Comparison of ENCODE assay signal across 32 mouse cellular contexts in the genomic region with DNA sequence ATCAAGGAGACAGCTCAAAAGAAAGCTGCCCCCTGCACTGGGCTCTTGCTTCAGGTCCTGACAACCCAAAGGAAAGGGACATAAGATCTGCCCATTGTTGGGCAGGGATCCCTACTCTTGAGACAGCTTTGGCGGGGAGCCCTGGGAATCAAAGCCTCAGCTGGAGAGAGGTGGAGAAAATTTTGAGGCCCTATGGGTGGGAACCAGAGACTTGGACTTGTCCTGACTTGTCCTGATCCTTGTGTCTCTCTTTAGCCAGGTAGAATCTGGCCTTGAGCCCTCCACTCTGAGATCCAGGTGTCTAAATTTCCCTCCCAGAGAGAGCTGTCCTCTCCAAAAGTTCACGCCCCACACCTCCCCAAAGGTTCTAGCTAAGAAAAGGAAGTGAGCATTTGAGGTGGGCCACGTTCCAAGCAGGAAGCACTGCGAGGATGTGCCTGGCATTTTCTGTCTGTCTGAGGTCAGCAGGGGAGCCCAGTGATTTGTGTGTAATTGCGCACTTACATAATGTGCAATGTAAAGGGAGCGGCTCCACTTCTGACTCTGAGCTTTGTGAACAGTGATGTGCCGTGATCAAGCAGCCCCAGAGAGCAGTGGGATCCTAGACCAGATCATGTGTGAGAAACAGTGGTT. TPM values are rescaled to one million over a fixed set of nuclear protein-coding genes. Genes with fewer than 3 reads are reported as not detected.
DNase-seq lines count a peak whose midpoint lies in the region; ATAC-seq and TF ChIP-seq lines count a peak whose summit lies in the region.
"Had no signal": no experiment of that assay in that cellular context is flagged by ENCODE, and none has a peak within 500 bp of the region (broad histone marks: within the 10 kb centered on the region; RNA-seq: fewer than 3 reads in every experiment).

No protein-coding gene starts in this region.

- H3K9ac ChIP-seq in ES-Bruce4 (ENCODE audit: low read depth, poor library complexity, severe bottlenecking), result peak overlapping the region; percentile 3; the same call in 1 of the 2 replicates
- no peak overlapping the region for H3K9ac ChIP-seq in forebrain, postnatal 0 days
- H3K9ac ChIP-seq: embryonic facial prominence, embryonic 15.5 days; heart, embryonic 12.5 days; hindbrain, embryonic 12.5 days; kidney, embryonic 15.5 days; limb, embryonic 12.5 days; liver, embryonic 12.5 days; midbrain, embryonic 15.5 days; neural tube, embryonic 12.5 days had no signal

- no peaks in the 10 kb centered on the region for H3K36me3 ChIP-seq in ES-Bruce4 (ENCODE audit: control insufficient read depth, insufficient read depth, low read length, poor library complexity, severe bottlenecking)
- no peaks in the 10 kb centered on the region for H3K36me3 ChIP-seq in embryonic facial prominence, embryonic 10.5 days (replicated peaks)
- peaks cover 4% of the 10 kb centered on the region; the same call in 1 of the 2 replicates for H3K36me3 ChIP-seq in limb, embryonic 10.5 days
- no peaks in the 10 kb centered on the region for H3K36me3 ChIP-seq in forebrain, postnatal 0 days (ENCODE audit: insufficient read depth)
- H3K36me3 ChIP-seq: embryonic facial prominence, embryonic 15.5 days; heart, embryonic 12.5 days; hindbrain, embryonic 12.5 days; kidney, embryonic 15.5 days; liver, embryonic 12.5 days; midbrain, embryonic 15.5 days; neural tube, embryonic 12.5 days had no signal

- peaks cover 6% of the 10 kb centered on the region for H3K4me1 ChIP-seq in ES-Bruce4 (ENCODE audit: control insufficient read depth, insufficient read depth, low read length)
- H3K4me1 ChIP-seq in embryonic facial prominence, embryonic 10.5 days, result peaks cover 37% of the 10 kb centered on the region
- peaks cover 42% of the 10 kb centered on the region for H3K4me1 ChIP-seq in limb, embryonic 10.5 days
- H3K4me1 ChIP-seq in forebrain, postnatal 0 days (ENCODE audit: insufficient read depth), result no peaks in the 10 kb centered on the region

- H3K4me2 ChIP-seq in forebrain, postnatal 0 days (ENCODE audit: low read depth), result no peak overlapping the region
- H3K4me2 ChIP-seq: embryonic facial prominence, embryonic 15.5 days; heart, embryonic 12.5 days; hindbrain, embryonic 12.5 days; kidney, embryonic 15.5 days; limb, embryonic 12.5 days; liver, embryonic 12.5 days; midbrain, embryonic 15.5 days; neural tube, embryonic 12.5 days had no signal

- no peak overlapping the region for H3K4me3 ChIP-seq in ES-Bruce4 (ENCODE audit: low read depth, low read length)
- H3K4me3 ChIP-seq in embryonic facial prominence, embryonic 10.5 days, result no peak overlapping the region
- no peak overlapping the region for H3K4me3 ChIP-seq in limb, embryonic 10.5 days
- H3K4me3 ChIP-seq in left cerebral cortex, adult 2 months, result no peak overlapping the region
- no peak overlapping the region for H3K4me3 ChIP-seq in forebrain, postnatal 0 days (ENCODE audit: low read depth, low read length)
- H3K4me3 ChIP-seq: embryonic facial prominence, embryonic 15.5 days; heart, embryonic 12.5 days; hindbrain, embryonic 12.5 days; kidney, embryonic 15.5 days; limb, embryonic 12.5 days; liver, embryonic 12.5 days; midbrain, embryonic 15.5 days; neural tube, embryonic 12.5 days had no signal

- DNase-seq in adrenal gland, postnatal 10 days, result peak; percentile 18
- DNase-seq in adrenal gland, adult 18-20 months (ENCODE audit: low spot score in 2 of 2), result no peak
- no peak for DNase-seq in embryonic facial prominence, embryonic 10.5 days (ENCODE audit: low spot score)
- DNase-seq in limb, embryonic 10.5 days (ENCODE audit: low spot score), result no peak
- DNase-seq in ovary, postnatal 14 days (ENCODE audit: low spot score), result no peak
- DNase-seq in left cerebral cortex, adult 2 months (ENCODE audit: extremely low spot score in 1 of 2, low spot score in 2 of 2), result no peak
- DNase-seq in forebrain, postnatal 0 days, result no peak
- DNase-seq: adrenal gland, postnatal 25 days; cerebellum, adult 18-20 months; cerebellum, postnatal 14 days; heart, postnatal 14 days; retina, postnatal 1 day; right cerebral cortex, postnatal 25 days; spleen, adult 18-20 months had no signal

- intact Hi-C loops in left cerebral cortex, adult 2 months (cut with DNase I), result no loop called here

- TF ChIP-seq POLR2A in ES-Bruce4 (IDR thresholded peaks at IDR 0.05; ENCODE audit: insufficient read depth, low read length), result no peak

- no peaks in the 10 kb centered on the region for H3K27me3 ChIP-seq in ES-Bruce4 (ENCODE audit: control insufficient read depth, insufficient read depth, low read length, poor library complexity, severe bottlenecking)
- H3K27me3 ChIP-seq in embryonic facial prominence, embryonic 10.5 days (replicated peaks; ENCODE audit: low read depth, poor library complexity, severe bottlenecking), result peaks cover 12% of the 10 kb centered on the region
- 0 out of 2 replicates have a peak, but pooled peaks cover 6% of the 10 kb centered on the region for H3K27me3 ChIP-seq in limb, embryonic 10.5 days (ENCODE audit: low read depth, poor library complexity, severe bottlenecking)
- H3K27me3 ChIP-seq in forebrain, postnatal 0 days (ENCODE audit: insufficient read depth, low read length), result no peaks in the 10 kb centered on the region
- H3K27me3 ChIP-seq: limb, embryonic 12.5 days; neural tube, embryonic 12.5 days had no signal

- TF ChIP-seq CTCF in ES-Bruce4 (IDR thresholded peaks at IDR 0.05; ENCODE audit: low read depth, low read length), result no peak
- no peak for TF ChIP-seq CTCF in left cerebral cortex, adult 2 months (IDR thresholded peaks at IDR 0.05)
- TF ChIP-seq CTCF in forebrain, postnatal 0 days (IDR thresholded peaks at IDR 0.05; ENCODE audit: low read depth), result no peak

- ATAC-seq in forebrain, postnatal 0 days, result no peak
- ATAC-seq: CD4-positive, CD25-positive, alpha-beta regulatory T cell, adult 4 months; forebrain, embryonic 16.5 days; intestine, postnatal 0 days; liver, embryonic 12.5 days; midbrain, embryonic 15.5 days had no signal

- WGBS in embryonic facial prominence, embryonic 10.5 days, result 80% methylated on average over 7 of the region's 7 CpGs
- WGBS in limb, embryonic 10.5 days, result 83% methylated on average over 7 of the region's 7 CpGs
- WGBS in forebrain, postnatal 0 days, result 73% methylated on average over 7 of the region's 7 CpGs

- TF ChIP-seq EP300 in ES-Bruce4 (IDR thresholded peaks at IDR 0.05; ENCODE audit: insufficient read depth, low read depth, low read length), result no peak

- peak overlapping the region; percentile 29 for H3K27ac ChIP-seq in ES-Bruce4 (ENCODE audit: insufficient read depth, low read length)
- peak overlapping the region; percentile 24; the same call in 1 of the 2 replicates for H3K27ac ChIP-seq in embryonic facial prominence, embryonic 10.5 days (replicated peaks)
- H3K27ac ChIP-seq in limb, embryonic 10.5 days, result peak overlapping the region; percentile 37
- no peak overlapping the region for H3K27ac ChIP-seq in left cerebral cortex, adult 2 months
- H3K27ac ChIP-seq in forebrain, postnatal 0 days (ENCODE audit: low read depth, low read length), result no peak overlapping the region
- H3K27ac ChIP-seq: embryonic facial prominence, embryonic 15.5 days; hindbrain, embryonic 12.5 days; kidney, embryonic 15.5 days; limb, embryonic 12.5 days; liver, embryonic 12.5 days; midbrain, embryonic 15.5 days; neural tube, embryonic 12.5 days had no signal

- H3K9me3 ChIP-seq in ES-Bruce4 (replicated peaks; ENCODE audit: control insufficient read depth, insufficient read depth, low read length, poor library complexity, severe bottlenecking), result no peaks in the 10 kb centered on the region
- no peaks in the 10 kb centered on the region for H3K9me3 ChIP-seq in embryonic facial prominence, embryonic 10.5 days
- no peaks in the 10 kb centered on the region for H3K9me3 ChIP-seq in limb, embryonic 10.5 days (replicated peaks)
- no peaks in the 10 kb centered on the region for H3K9me3 ChIP-seq in forebrain, postnatal 0 days (ENCODE audit: low read length)
- H3K9me3 ChIP-seq: embryonic facial prominence, embryonic 15.5 days; heart, embryonic 12.5 days; hindbrain, embryonic 12.5 days; kidney, embryonic 15.5 days; limb, embryonic 12.5 days; liver, embryonic 12.5 days; midbrain, embryonic 15.5 days; neural tube, embryonic 12.5 days had no signal

RNA-seq across cellular contexts. Expression of gene Gm15557, which starts 0.5 kb away (rescaled TPM):
- total RNA-seq in adrenal gland, postnatal 10 days (2021), result not detected
- total RNA-seq in adrenal gland, adult 18-20 months (2021), result not detected
- not detected in 2 replicates for polyA plus RNA-seq in ES-Bruce4 (2011; ENCODE audit: insufficient read depth, insufficient read length, low read depth, missing spikeins)
- 0.12 TPM in 1 of 2 replicates, not detected in the other for polyA plus RNA-seq in embryonic facial prominence, embryonic 10.5 days (2016; fragmentation: Nextera tagmentation; extraction: Ambion mirVana)
- polyA plus RNA-seq in limb, embryonic 10.5 days (2016; fragmentation: Nextera tagmentation; extraction: Ambion mirVana), result 0.13 and 0.18 TPM in 2 replicates
- not detected for total RNA-seq in left cerebral cortex, adult 2 months (2021)
- total RNA-seq in forebrain, postnatal 0 days (2014; rRNA removed), result not detected in 2 replicates
- polyA plus RNA-seq in forebrain, postnatal 0 days (2015; fragmentation: Nextera tagmentation; extraction: Ambion mirVana), result not detected in 2 replicates
- total RNA-seq: adrenal gland, postnatal 25 days; ES-E14; gastrocnemius, adult 18-20 months; gastrocnemius, postnatal 4 days; heart, postnatal 14 days; layer of hippocampus, postnatal 14 days; left cerebral cortex, postnatal 10 days had no signal
- polyA plus RNA-seq: CD4-positive, CD25-positive, alpha-beta regulatory T cell, adult 4 months; forebrain, embryonic 16.5 days; heart, embryonic 12.5 days; hindbrain, embryonic 12.5 days; intestine, postnatal 0 days; kidney, embryonic 15.5 days; liver, embryonic 12.5 days; midbrain, embryonic 15.5 days; neural tube, embryonic 12.5 days; thymus, postnatal 0 days had no signal

RNA-seq across cellular contexts. Expression of gene Gdf5, which starts 5.2 kb away (rescaled TPM):
- 1 to 10 TPM; 1.6 to 3.5 TPM for total RNA-seq in adrenal gland, postnatal 10 days (2021)
- total RNA-seq in adrenal gland, adult 18-20 months (2021), result under 1 TPM in 1 of 2 experiments, not detected in 1; 0.38 TPM
- polyA plus RNA-seq in ES-Bruce4 (2011; ENCODE audit: insufficient read depth, insufficient read length, low read depth, missing spikeins), result not detected in 2 replicates
- polyA plus RNA-seq in embryonic facial prominence, embryonic 10.5 days (2016; fragmentation: Nextera tagmentation; extraction: Ambion mirVana), result 0.52 and 0.91 TPM in 2 replicates
- polyA plus RNA-seq in limb, embryonic 10.5 days (2016; fragmentation: Nextera tagmentation; extraction: Ambion mirVana), result 1.4 and 8.1 TPM in 2 replicates
- under 1 TPM in 1 of 2 experiments, not detected in 1; 0.25 TPM for total RNA-seq in left cerebral cortex, adult 2 months (2021)
- total RNA-seq in forebrain, postnatal 0 days (2014; rRNA removed), result 3.9 TPM in 2 replicates
- 3.7 and 3.8 TPM in 2 replicates for polyA plus RNA-seq in forebrain, postnatal 0 days (2015; fragmentation: Nextera tagmentation; extraction: Ambion mirVana)
- total RNA-seq: heart, postnatal 14 days had no signal
- polyA plus RNA-seq: CD4-positive, CD25-positive, alpha-beta regulatory T cell, adult 4 months had no signal

RNA-seq across cellular contexts. Expression of gene Uqcc1, which starts 9.9 kb away (rescaled TPM):
- 100 to 1,000 TPM; 126 to 179 TPM for total RNA-seq in adrenal gland, postnatal 10 days (2021)
- total RNA-seq in adrenal gland, adult 18-20 months (2021), result 100 to 1,000 TPM; 122 to 139 TPM
- 65.2 and 71.2 TPM in 2 replicates for polyA plus RNA-seq in ES-Bruce4 (2011; ENCODE audit: insufficient read depth, insufficient read length, low read depth, missing spikeins)
- polyA plus RNA-seq in embryonic facial prominence, embryonic 10.5 days (2016; fragmentation: Nextera tagmentation; extraction: Ambion mirVana), result 74.2 and 82.8 TPM in 2 replicates
- 78.6 and 83.1 TPM in 2 replicates for polyA plus RNA-seq in limb, embryonic 10.5 days (2016; fragmentation: Nextera tagmentation; extraction: Ambion mirVana)
- total RNA-seq in left cerebral cortex, adult 2 months (2021), result 10 to 100 TPM; 70.4 to 75.7 TPM
- total RNA-seq in forebrain, postnatal 0 days (2014; rRNA removed), result 43.5 and 67.7 TPM in 2 replicates
- 55.9 and 63.0 TPM in 2 replicates for polyA plus RNA-seq in forebrain, postnatal 0 days (2015; fragmentation: Nextera tagmentation; extraction: Ambion mirVana)

RNA-seq across cellular contexts. Expression of gene Cep250, which starts 16.2 kb away (rescaled TPM):
- total RNA-seq in adrenal gland, postnatal 10 days (2021), result 10 to 100 TPM; 12.9 to 17.0 TPM
- 10 to 100 TPM in 1 of 2 experiments, 1 to 10 TPM in 1; 9.9 to 10.7 TPM for total RNA-seq in adrenal gland, adult 18-20 months (2021)
- 24.9 and 26.0 TPM in 2 replicates for polyA plus RNA-seq in ES-Bruce4 (2011; ENCODE audit: insufficient read depth, insufficient read length, low read depth, missing spikeins)
- 29.8 and 31.4 TPM in 2 replicates for polyA plus RNA-seq in embryonic facial prominence, embryonic 10.5 days (2016; fragmentation: Nextera tagmentation; extraction: Ambion mirVana)
- polyA plus RNA-seq in limb, embryonic 10.5 days (2016; fragmentation: Nextera tagmentation; extraction: Ambion mirVana), result 28.7 and 34.3 TPM in 2 replicates
- total RNA-seq in left cerebral cortex, adult 2 months (2021), result 10 to 100 TPM; 19.5 to 19.9 TPM
- total RNA-seq in forebrain, postnatal 0 days (2014; rRNA removed), result 17.2 and 18.7 TPM in 2 replicates
- 4.9 and 8.6 TPM in 2 replicates for polyA plus RNA-seq in forebrain, postnatal 0 days (2015; fragmentation: Nextera tagmentation; extraction: Ambion mirVana)

Comparison
In these comparisons a context has a peak if more than half of its experiments do, and no peak if none do; other contexts are left out.
1. H3K27ac ChIP-seq: peak in ES-Bruce4 (single experiment), embryonic facial prominence, embryonic 10.5 days (single experiment) and limb, embryonic 10.5 days (single experiment); none in left cerebral cortex, adult 2 months (single experiment) and forebrain, postnatal 0 days (single experiment).